Mouse (Mus musculus) left cerebral cortex, adult 2 months (tissue): ENCODE results near the gene Ear2. TPM values are rescaled to one million over a fixed set of nuclear protein-coding genes. Genes with fewer than 3 reads are reported as not detected.
"Not testable (repeated sequence)": the region's sequence is repeated elsewhere in the genome, so short reads cannot be mapped to it uniquely, and the experiment has no call there.

Experiments
- DNase-seq, 2 experiments: peaks; one replicate each; pipeline ENCODE4 v3.0.0; 2021 to 2022; ENCODE audit warnings: low spot score in 2 of 2, mixed read lengths in 1 of 2; ENCODE audit errors: extremely low spot score in 1 of 2
- H3K27ac ChIP-seq: fragments of 200-600 bp; 2 replicates; pipeline ENCODE4 v1.8.1; 2022
- H3K4me3 ChIP-seq: fragments of 200-600 bp; 2 replicates; pipeline ENCODE4 v1.8.1; 2022
- CTCF ChIP-seq: fragments of 200-600 bp; IDR thresholded peaks from 2 replicates; pipeline ENCODE4 v1.8.1; 2022; ENCODE audit warnings: antibody characterized with exemption, mild to moderate bottlenecking, moderate library complexity
- intact Hi-C: fragments of 180-260 bp; cut with DNase I; formaldehyde crosslinking; loops from one replicate; pipeline ENCODE4 v1.15.1; 2025
- long read RNA-seq, 2 experiments: library from polyadenylated mRNA; stranded (forward); transcript quantifications; one replicate each; pipeline ENCODE4 v2.0.0; 2021; ENCODE audit warnings: borderline mapping rate in 2 of 2
- total RNA-seq, 2 experiments: library from RNA; stranded (reverse); gene quantifications; 2 replicates each; pipeline ENCODE4 v1.2.3; 2021

Ear2 gene
- not detected for total RNA-seq
- long read RNA-seq, experiment 1: 0 reads
- long read RNA-seq, experiment 2: 0 reads

- H3K4me3 ChIP-seq, H3K27ac ChIP-seq, intact Hi-C loops, DNase-seq: not testable (repeated sequence)
Observed at GRCm38 (mm10) chr14:44102354-44102753, at the start of gene Ear2. Ear2 (plus strand) TSS chr14:44102654.

GRCm38 (mm10) chr14:44067879-44068278 is 34.6 kb upstream of the Ear2 start:
- DNase-seq: peak; percentile 8 to 13
- H3K27ac ChIP-seq, intact Hi-C loops, H3K4me3 ChIP-seq: not testable (repeated sequence)
- TF ChIP-seq CTCF: peak; percentile 50

- H3K27ac ChIP-seq, intact Hi-C loops, H3K4me3 ChIP-seq, DNase-seq: not testable (repeated sequence)
Observed at GRCm38 (mm10) chr14:44070595-44070994, 31.9 kb upstream of the Ear2 start.

GRCm38 (mm10) chr14:44077785-44078341 is 24.6 kb upstream of the Ear2 start:
- H3K27ac ChIP-seq, intact Hi-C loops, DNase-seq, H3K4me3 ChIP-seq: not testable (repeated sequence)

GRCm38 (mm10) chr14:44086588-44086987 is 15.9 kb upstream of the Ear2 start:
- intact Hi-C loops, H3K27ac ChIP-seq, DNase-seq, H3K4me3 ChIP-seq: not testable (repeated sequence)

- H3K27ac ChIP-seq, H3K4me3 ChIP-seq, DNase-seq, intact Hi-C loops: not testable (repeated sequence)
Observed at GRCm38 (mm10) chr14:44087535-44087934, 14.9 kb upstream of the Ear2 start.

- DNase-seq, H3K4me3 ChIP-seq, intact Hi-C loops, H3K27ac ChIP-seq: not testable (repeated sequence)
Observed at GRCm38 (mm10) chr14:44091524-44091923, 10.9 kb upstream of the Ear2 start.

GRCm38 (mm10) chr14:44094445-44094844 is 8.0 kb upstream of the Ear2 start:
- DNase-seq, intact Hi-C loops, H3K4me3 ChIP-seq, H3K27ac ChIP-seq: not testable (repeated sequence)

GRCm38 (mm10) chr14:44100030-44100429 is 2.4 kb upstream of the Ear2 start:
- H3K27ac ChIP-seq, H3K4me3 ChIP-seq, intact Hi-C loops, DNase-seq: not testable (repeated sequence)

GRCm38 (mm10) chr14:44110981-44111380 is 8.5 kb downstream of the Ear2 start:
- H3K27ac ChIP-seq: no peak overlapping the region
- TF ChIP-seq CTCF: no peak
- H3K4me3 ChIP-seq: no peak overlapping the region
- intact Hi-C loops: no loop called here
- no peak for DNase-seq

- intact Hi-C loops, H3K4me3 ChIP-seq, H3K27ac ChIP-seq, DNase-seq: not testable (repeated sequence)
Observed at GRCm38 (mm10) chr14:44123551-44123950, 21.1 kb downstream of the Ear2 start, which contains the start of gene Gm3327. Gm3327 (plus strand) TSS chr14:44123851.

Other genes with a start within 250 kb of the Ear2 start
- gene Ear1, start 227.1 kb upstream of the Ear2 start, total RNA-seq: not detected
- gene Ear10, start 179.1 kb upstream of the Ear2 start, total RNA-seq: not detected
- gene Gm8113, start 177.3 kb upstream of the Ear2 start, total RNA-seq: under 1 TPM in 1 of 2 experiments, not detected in 1; 0.21 TPM
- not detected for gene Ang5, start 145.6 kb upstream of the Ear2 start, total RNA-seq
- gene Ang6, start 100.4 kb upstream of the Ear2 start, total RNA-seq: not detected
- not detected for gene Gm3327, start 21.2 kb downstream of the Ear2 start, total RNA-seq
- not detected for gene Gm8212, start 95.0 kb downstream of the Ear2 start, total RNA-seq
- gene 4930503E14Rik, start 110.6 kb downstream of the Ear2 start, total RNA-seq: under 1 TPM; 0.30 to 0.57 TPM
- not detected for gene Gm8220, start 182.9 kb downstream of the Ear2 start, total RNA-seq
- not detected for gene Gm5930, start 235.9 kb downstream of the Ear2 start, total RNA-seq